Mouse (Mus musculus): Measurements from ENCODE around the gene Itln1. TPM values are rescaled to one million over a fixed set of nuclear protein-coding genes. Genes with fewer than 3 reads are reported as not detected.

The Itln1 gene
- not detected for polyA plus RNA-seq (2012; fragmentation: generic; extraction: Trizol)

DNA sequence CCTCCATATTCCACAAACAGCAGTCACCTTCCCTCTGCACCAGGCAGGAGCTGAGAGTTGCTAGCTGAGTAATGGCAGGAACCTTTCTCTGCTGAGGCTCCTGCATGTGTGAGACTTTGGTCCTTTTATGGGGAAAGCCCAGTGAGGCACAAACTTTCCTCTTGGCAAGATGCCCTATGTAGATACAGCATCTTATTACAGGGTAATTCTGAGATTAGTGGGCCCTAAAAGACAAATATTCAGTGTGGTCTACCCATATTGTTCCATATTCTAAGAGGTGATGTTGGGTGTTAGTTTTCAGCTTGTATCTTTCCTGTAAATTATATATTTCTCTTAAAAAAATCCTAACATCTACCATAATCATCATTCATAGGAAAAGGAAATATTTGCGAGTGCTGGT is at the start of gene Itln1:
TSS of gene Itln1 (minus strand) at position 101 of the 400 bp plus-strand sequence.
- Histone ChIP-seq H3K4me2 (ENCODE audit: low read depth) (no peak within 1 kb of the TSS), H3K27me3 (ENCODE audit: control insufficient read depth, insufficient read depth, insufficient read length) (no peaks in the 10 kb centered on the region)

GRCm38 (mm10) chr1:171584584-171584983 is 49.5 kb upstream of the Itln1 start:
- Histone ChIP-seq H3K36me3 (ENCODE audit: control insufficient read depth, insufficient read depth) (no peaks in the 10 kb centered on the region), H3ac (ENCODE audit: control insufficient read depth, insufficient read length) (no peak overlapping the region), H3K4me3 (no peak overlapping the region), H3K27me3 (ENCODE audit: control insufficient read depth, insufficient read depth, insufficient read length) (no peaks in the 10 kb centered on the region), H3K4me2 (ENCODE audit: low read depth) (no peak overlapping the region), H3K79me2 (ENCODE audit: control insufficient read depth, insufficient read depth) (no peaks in the 10 kb centered on the region)
- TF ChIP-seq MYOG (IDR thresholded peaks at IDR 0.05; ENCODE audit: control insufficient read depth in 1 of 3, insufficient read depth in 1 of 3, insufficient read length in 2 of 3, low read depth in 2 of 3) = no peak
- no peak for TF ChIP-seq TCF12 (IDR thresholded peaks at IDR 0.05; ENCODE audit: insufficient read depth, poor library complexity, severe bottlenecking)
- no peak for TF ChIP-seq REST (IDR thresholded peaks at IDR 0.05; ENCODE audit: insufficient read depth, insufficient read length)
- TF ChIP-seq MYOD1 (IDR thresholded peaks at IDR 0.05; ENCODE audit: control insufficient read depth in 1 of 3, insufficient read length in 2 of 3, low read depth in 2 of 3) = no peak
- TF ChIP-seq USF1 (IDR thresholded peaks at IDR 0.05; ENCODE audit: low read depth) = no peak
- no peak for TF ChIP-seq TCF3 (IDR thresholded peaks at IDR 0.05; ENCODE audit: insufficient read length, low read depth)
- no peak for TF ChIP-seq MAX (IDR thresholded peaks at IDR 0.05; ENCODE audit: low read depth)

More for the DNA sequence above, at the start of gene Itln1:
- Histone ChIP-seq H3K79me2 (ENCODE audit: control insufficient read depth, insufficient read depth) (no peaks in the 10 kb centered on the region), H3ac (ENCODE audit: control insufficient read depth, insufficient read length) (no peak within 1 kb of the TSS), H3K4me3 (no peak within 1 kb of the TSS), H3K36me3 (ENCODE audit: control insufficient read depth, insufficient read depth) (no peaks in the 10 kb centered on the region)
- no peak for TF ChIP-seq REST (IDR thresholded peaks at IDR 0.05; ENCODE audit: insufficient read depth, insufficient read length)
- no peak for TF ChIP-seq CEBPB (IDR thresholded peaks at IDR 0.05; ENCODE audit: insufficient read depth, poor library complexity, severe bottlenecking)
- no peak for TF ChIP-seq MYOG (IDR thresholded peaks at IDR 0.05; ENCODE audit: control insufficient read depth in 1 of 3, insufficient read depth in 1 of 3, insufficient read length in 2 of 3, low read depth in 2 of 3)
- no peak for TF ChIP-seq POLR2AphosphoS2 (IDR thresholded peaks at IDR 0.05; ENCODE audit: insufficient read length, low read depth)
- no peak for TF ChIP-seq SRF (IDR thresholded peaks at IDR 0.05; ENCODE audit: control insufficient read depth, insufficient read length, low read depth)
- no peak for TF ChIP-seq MAX (IDR thresholded peaks at IDR 0.05; ENCODE audit: low read depth)
- no peak for TF ChIP-seq MYOD1 (IDR thresholded peaks at IDR 0.05; ENCODE audit: control insufficient read depth in 1 of 3, insufficient read length in 2 of 3, low read depth in 2 of 3)
- TF ChIP-seq TCF12 (IDR thresholded peaks at IDR 0.05; ENCODE audit: insufficient read depth, poor library complexity, severe bottlenecking) = no peak
- TF ChIP-seq USF1 (IDR thresholded peaks at IDR 0.05; ENCODE audit: low read depth) = no peak
- TF ChIP-seq TCF3 (IDR thresholded peaks at IDR 0.05; ENCODE audit: insufficient read length, low read depth) = no peak
- no peak for TF ChIP-seq POLR2A (IDR thresholded peaks at IDR 0.05; ENCODE audit: insufficient read length, low read depth)
- no peak for TF ChIP-seq E2F4 (IDR thresholded peaks at IDR 0.05; ENCODE audit: insufficient read depth)

GRCm38 (mm10) chr1:171577168-171577567 is 42.1 kb upstream of the Itln1 start:
- TF ChIP-seq TCF3 (IDR thresholded peaks at IDR 0.05; ENCODE audit: insufficient read length, low read depth) = no peak
- TF ChIP-seq MYOG (IDR thresholded peaks at IDR 0.05; ENCODE audit: control insufficient read depth in 1 of 3, insufficient read depth in 1 of 3, insufficient read length in 2 of 3, low read depth in 2 of 3) = no peak
- no peak for TF ChIP-seq POLR2AphosphoS2 (IDR thresholded peaks at IDR 0.05; ENCODE audit: insufficient read length, low read depth)
- TF ChIP-seq REST (IDR thresholded peaks at IDR 0.05; ENCODE audit: insufficient read depth, insufficient read length) = no peak
- TF ChIP-seq E2F4 (IDR thresholded peaks at IDR 0.05; ENCODE audit: insufficient read depth) = no peak
- no peak for TF ChIP-seq MAX (IDR thresholded peaks at IDR 0.05; ENCODE audit: low read depth)
- no peak for TF ChIP-seq TCF12 (IDR thresholded peaks at IDR 0.05; ENCODE audit: insufficient read depth, poor library complexity, severe bottlenecking)
- no peak for TF ChIP-seq POLR2A (IDR thresholded peaks at IDR 0.05; ENCODE audit: insufficient read length, low read depth)
- Histone ChIP-seq H3K4me3 (no peak overlapping the region), H3K27me3 (ENCODE audit: control insufficient read depth, insufficient read depth, insufficient read length) (no peaks in the 10 kb centered on the region), H3K79me2 (ENCODE audit: control insufficient read depth, insufficient read depth) (no peaks in the 10 kb centered on the region), H3ac (ENCODE audit: control insufficient read depth, insufficient read length) (no peak overlapping the region), H3K4me2 (ENCODE audit: low read depth) (no peak overlapping the region), H3K36me3 (ENCODE audit: control insufficient read depth, insufficient read depth) (no peaks in the 10 kb centered on the region)

DNA sequence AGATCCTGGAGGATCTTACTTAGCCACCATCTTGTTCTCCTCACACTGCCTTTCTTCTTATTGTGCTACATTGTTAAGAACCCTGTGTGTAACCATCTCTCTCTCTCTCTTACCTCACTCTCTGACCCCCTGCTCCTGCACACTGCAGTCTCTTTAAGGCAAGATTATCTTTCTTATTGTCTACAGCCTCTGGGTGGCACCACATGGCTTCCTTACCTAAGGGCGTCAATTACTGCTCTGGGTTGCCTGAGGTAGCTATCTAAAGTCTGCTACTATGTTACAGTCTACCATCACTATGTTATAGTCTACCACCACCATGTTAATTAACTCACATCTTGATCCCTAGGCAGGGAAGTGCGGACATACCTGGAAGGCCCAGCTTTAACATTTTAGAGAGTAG is 33.3 kb upstream of the Itln1 start:
- TF ChIP-seq USF1 (IDR thresholded peaks at IDR 0.05; ENCODE audit: low read depth) (no peak), MAX (IDR thresholded peaks at IDR 0.05; ENCODE audit: low read depth) (no peak), SRF (IDR thresholded peaks at IDR 0.05; ENCODE audit: control insufficient read depth, insufficient read length, low read depth) (no peak), CEBPB (IDR thresholded peaks at IDR 0.05; ENCODE audit: insufficient read depth, poor library complexity, severe bottlenecking) (no peak), TCF3 (IDR thresholded peaks at IDR 0.05; ENCODE audit: insufficient read length, low read depth) (no peak), POLR2AphosphoS2 (IDR thresholded peaks at IDR 0.05; ENCODE audit: insufficient read length, low read depth) (no peak), MYOG (IDR thresholded peaks at IDR 0.05; ENCODE audit: control insufficient read depth in 1 of 3, insufficient read depth in 1 of 3, insufficient read length in 2 of 3, low read depth in 2 of 3) (no peak), MYOD1 (IDR thresholded peaks at IDR 0.05; ENCODE audit: control insufficient read depth in 1 of 3, insufficient read length in 2 of 3, low read depth in 2 of 3) (no peak), POLR2A (IDR thresholded peaks at IDR 0.05; ENCODE audit: insufficient read length, low read depth) (no peak), TCF12 (IDR thresholded peaks at IDR 0.05; ENCODE audit: insufficient read depth, poor library complexity, severe bottlenecking) (no peak), E2F4 (IDR thresholded peaks at IDR 0.05; ENCODE audit: insufficient read depth) (no peak), REST (IDR thresholded peaks at IDR 0.05; ENCODE audit: insufficient read depth, insufficient read length) (no peak)

GRCm38 (mm10) chr1:171566777-171567176 is 31.7 kb upstream of the Itln1 start:
- Histone ChIP-seq H3ac (ENCODE audit: control insufficient read depth, insufficient read length) (no peak overlapping the region), H3K4me2 (ENCODE audit: low read depth) (no peak overlapping the region), H3K4me3 (no peak overlapping the region), H3K79me2 (ENCODE audit: control insufficient read depth, insufficient read depth) (no peaks in the 10 kb centered on the region), H3K36me3 (ENCODE audit: control insufficient read depth, insufficient read depth) (no peaks in the 10 kb centered on the region), H3K27me3 (ENCODE audit: control insufficient read depth, insufficient read depth, insufficient read length) (no peaks in the 10 kb centered on the region)
- no peak for TF ChIP-seq E2F4 (IDR thresholded peaks at IDR 0.05; ENCODE audit: insufficient read depth)
- TF ChIP-seq CEBPB (IDR thresholded peaks at IDR 0.05; ENCODE audit: insufficient read depth, poor library complexity, severe bottlenecking) = no peak
- no peak for TF ChIP-seq MYOD1 (IDR thresholded peaks at IDR 0.05; ENCODE audit: control insufficient read depth in 1 of 3, insufficient read length in 2 of 3, low read depth in 2 of 3)
- no peak for TF ChIP-seq SRF (IDR thresholded peaks at IDR 0.05; ENCODE audit: control insufficient read depth, insufficient read length, low read depth)
- TF ChIP-seq USF1 (IDR thresholded peaks at IDR 0.05; ENCODE audit: low read depth) = no peak
- no peak for TF ChIP-seq REST (IDR thresholded peaks at IDR 0.05; ENCODE audit: insufficient read depth, insufficient read length)
- TF ChIP-seq MAX (IDR thresholded peaks at IDR 0.05; ENCODE audit: low read depth) = no peak

More for the DNA sequence above, 33.3 kb upstream of the Itln1 start:
- Histone ChIP-seq H3K27me3 (ENCODE audit: control insufficient read depth, insufficient read depth, insufficient read length) (no peaks in the 10 kb centered on the region), H3ac (ENCODE audit: control insufficient read depth, insufficient read length) (no peak overlapping the region), H3K4me2 (ENCODE audit: low read depth) (no peak overlapping the region), H3K79me2 (ENCODE audit: control insufficient read depth, insufficient read depth) (no peaks in the 10 kb centered on the region), H3K36me3 (ENCODE audit: control insufficient read depth, insufficient read depth) (no peaks in the 10 kb centered on the region), H3K4me3 (no peak overlapping the region)

Data from myocyte (in vitro differentiated cells).